Mouse (Mus musculus) ovary, postnatal 36 days (tissue): ENCODE data around the gene Shld1.

Experiments used
- DNase-seq: peaks from one replicate; pipeline ENCODE4 v3.0.0; 2022; ENCODE audit warnings: low spot score, mixed read lengths

Shld1 gene

GRCm38 (mm10) chr2:132686756-132687737 is at the start of gene Shld1:
Gene Shld1, plus strand, starts transcription at chr2:132686931.
- peak; percentile 84 for DNase-seq

- DNase-seq = no peak
Observed at GRCm38 (mm10) chr2:132638306-132638705, 48.4 kb upstream of the Shld1 start.

- DNase-seq = no peak
Observed at GRCm38 (mm10) chr2:132639337-132639736, 47.4 kb upstream of the Shld1 start.

GRCm38 (mm10) chr2:132641196-132641595 is 45.5 kb upstream of the Shld1 start:
- no peak for DNase-seq

GRCm38 (mm10) chr2:132643161-132643560 is 43.6 kb upstream of the Shld1 start:
- no peak for DNase-seq

GRCm38 (mm10) chr2:132646856-132647745 is 39.6 kb upstream of the Shld1 start:
- no peak for DNase-seq

- no peak for DNase-seq
Observed at GRCm38 (mm10) chr2:132649352-132649870, 37.3 kb upstream of the Shld1 start.

- DNase-seq = no peak
Observed at GRCm38 (mm10) chr2:132650546-132650945, 36.2 kb upstream of the Shld1 start.

- peak; percentile 23 for DNase-seq
Observed at GRCm38 (mm10) chr2:132652476-132652875, 34.3 kb upstream of the Shld1 start.

- no peak for DNase-seq
Observed at GRCm38 (mm10) chr2:132654834-132655495, 31.8 kb upstream of the Shld1 start.

GRCm38 (mm10) chr2:132657186-132657585 is 29.5 kb upstream of the Shld1 start:
- DNase-seq = peak; percentile 16

- no peak for DNase-seq
Observed at GRCm38 (mm10) chr2:132658412-132659120, 28.2 kb upstream of the Shld1 start.

GRCm38 (mm10) chr2:132669091-132669490 is 17.6 kb upstream of the Shld1 start:
- no peak for DNase-seq

GRCm38 (mm10) chr2:132670290-132670689 is 16.4 kb upstream of the Shld1 start:
- DNase-seq = no peak

GRCm38 (mm10) chr2:132672121-132672520 is 14.6 kb upstream of the Shld1 start:
- DNase-seq = no peak

GRCm38 (mm10) chr2:132676111-132676510 is 10.6 kb upstream of the Shld1 start:
- no peak for DNase-seq

GRCm38 (mm10) chr2:132685001-132685400 is 1.7 kb upstream of the Shld1 start:
- no peak for DNase-seq

GRCm38 (mm10) chr2:132688611-132689021 is 1.9 kb downstream of the Shld1 start:
- no peak for DNase-seq

GRCm38 (mm10) chr2:132689188-132689568 is 2.4 kb downstream of the Shld1 start:
- no peak for DNase-seq

- DNase-seq = peak; percentile 36
Observed at GRCm38 (mm10) chr2:132689569-132690231, 3.0 kb downstream of the Shld1 start.

- no peak for DNase-seq
Observed at GRCm38 (mm10) chr2:132691731-132692130, 5.0 kb downstream of the Shld1 start.
